Mouse (Mus musculus): ENCODE measurements around the gene Zim1. TPM values are rescaled to one million over a fixed set of nuclear protein-coding genes. Genes with fewer than 3 reads are reported as not detected.

Zim1 gene
- polyA plus RNA-seq, 1 experiment from 2014 or later, result 2.9 TPM

- DNase-seq (ENCODE audit: low spot score), result peak; percentile 94
- Histone ChIP-seq H3K27me3 (ENCODE audit: control insufficient read depth, insufficient read depth, low read length) (no peaks in the 10 kb centered on the region), H3K4me1 (ENCODE audit: control insufficient read depth, insufficient read depth, low read length) (no peaks in the 10 kb centered on the region), H3K4me2 (ENCODE audit: low read depth, low read length) (peak overlapping the region; percentile 56), H3K27ac (replicated peaks; ENCODE audit: low read depth, low read length) (peak overlapping the region; percentile 82), H3K9ac (replicated peaks; ENCODE audit: low read length) (peak overlapping the region; percentile 66), H3K9me3 (replicated peaks; ENCODE audit: control insufficient read depth, low read length) (peaks cover 8% of the 10 kb centered on the region), H3K36me3 (replicated peaks; ENCODE audit: control insufficient read depth, insufficient read depth, low read depth, low read length) (no peaks in the 10 kb centered on the region), H3K4me3 (ENCODE audit: low read depth, low read length) (peak overlapping the region; percentile 46)
- peak; percentile 44 for ATAC-seq (replicated peaks; ENCODE audit: insufficient number of reproducible peaks, low FRiP score, low TSS enrichment, low read depth)
- 53% methylated on average over 37 of the region's 37 CpGs for WGBS
Measured at GRCm38 (mm10) chr7:6729061-6729817, 33.0 kb upstream of the Zim1 start.

- H3K9me3 ChIP-seq (replicated peaks; ENCODE audit: control insufficient read depth, low read length), result peaks cover 8% of the 10 kb centered on the region
- H3K4me2 ChIP-seq (ENCODE audit: low read depth, low read length), result peak overlapping the region; percentile 37
- no peak overlapping the region for H3K27ac ChIP-seq (replicated peaks; ENCODE audit: low read depth, low read length)
- peak overlapping the region; percentile 46 for H3K4me3 ChIP-seq (ENCODE audit: low read depth, low read length)
- ATAC-seq (replicated peaks; ENCODE audit: insufficient number of reproducible peaks, low FRiP score, low TSS enrichment, low read depth) (peak; percentile 85), DNase-seq (ENCODE audit: low spot score) (peak; percentile 92)
- no peaks in the 10 kb centered on the region for H3K27me3 ChIP-seq (ENCODE audit: control insufficient read depth, insufficient read depth, low read length)
- H3K4me1 ChIP-seq (ENCODE audit: control insufficient read depth, insufficient read depth, low read length), result no peaks in the 10 kb centered on the region
- no peaks in the 10 kb centered on the region for H3K36me3 ChIP-seq (replicated peaks; ENCODE audit: control insufficient read depth, insufficient read depth, low read depth, low read length)
- WGBS, result 50% methylated on average over 19 of the region's 19 CpGs
- no peak overlapping the region for H3K9ac ChIP-seq (replicated peaks; ENCODE audit: low read length)
Measured at GRCm38 (mm10) chr7:6728263-6728931, 32.1 kb upstream of the Zim1 start.

GRCm38 (mm10) chr7:6727351-6728121 lies 31.3 kb upstream of the Zim1 start:
- peaks cover 8% of the 10 kb centered on the region for H3K9me3 ChIP-seq (replicated peaks; ENCODE audit: control insufficient read depth, low read length)
- H3K27ac ChIP-seq (replicated peaks; ENCODE audit: low read depth, low read length), result no peak overlapping the region; the same call in 1 of the 2 replicates
- no peaks in the 10 kb centered on the region for H3K36me3 ChIP-seq (replicated peaks; ENCODE audit: control insufficient read depth, insufficient read depth, low read depth, low read length)
- WGBS, result 53% methylated on average over 19 of the region's 19 CpGs
- H3K4me1 ChIP-seq (ENCODE audit: control insufficient read depth, insufficient read depth, low read length), result no peaks in the 10 kb centered on the region
- H3K4me3 ChIP-seq (ENCODE audit: low read depth, low read length), result peak overlapping the region; percentile 46
- peak; percentile 73 for DNase-seq (ENCODE audit: low spot score)
- ATAC-seq (replicated peaks; ENCODE audit: insufficient number of reproducible peaks, low FRiP score, low TSS enrichment, low read depth), result peak; percentile 39
- H3K9ac ChIP-seq (replicated peaks; ENCODE audit: low read length), result no peak overlapping the region
- H3K27me3 ChIP-seq (ENCODE audit: control insufficient read depth, insufficient read depth, low read length), result no peaks in the 10 kb centered on the region
- peak overlapping the region; percentile 37; the same call in 1 of the 2 replicates for H3K4me2 ChIP-seq (ENCODE audit: low read depth, low read length)

GRCm38 (mm10) chr7:6709396-6709795 lies 13.1 kb upstream of the Zim1 start:
- WGBS, result 92% methylated on average over 15 of the region's 15 CpGs
- DNase-seq (ENCODE audit: low spot score), result no peak
- Histone ChIP-seq H3K9me3 (replicated peaks; ENCODE audit: control insufficient read depth, low read length) (no peaks in the 10 kb centered on the region), H3K4me2 (ENCODE audit: low read depth, low read length) (no peak overlapping the region), H3K4me3 (ENCODE audit: low read depth, low read length) (no peak overlapping the region), H3K4me1 (ENCODE audit: control insufficient read depth, insufficient read depth, low read length) (no peaks in the 10 kb centered on the region), H3K9ac (replicated peaks; ENCODE audit: low read length) (no peak overlapping the region), H3K36me3 (replicated peaks; ENCODE audit: control insufficient read depth, insufficient read depth, low read depth, low read length) (no peaks in the 10 kb centered on the region; the same call in none of the 2 replicates), H3K27me3 (ENCODE audit: control insufficient read depth, insufficient read depth, low read length) (no peaks in the 10 kb centered on the region), H3K27ac (replicated peaks; ENCODE audit: low read depth, low read length) (no peak overlapping the region)
- no peak for ATAC-seq (replicated peaks; ENCODE audit: insufficient number of reproducible peaks, low FRiP score, low TSS enrichment, low read depth)

- no peak overlapping the region for H3K4me3 ChIP-seq (ENCODE audit: low read depth, low read length)
- no peaks in the 10 kb centered on the region for H3K9me3 ChIP-seq (replicated peaks; ENCODE audit: control insufficient read depth, low read length)
- H3K27ac ChIP-seq (replicated peaks; ENCODE audit: low read depth, low read length), result no peak overlapping the region
- no peak for ATAC-seq (replicated peaks; ENCODE audit: insufficient number of reproducible peaks, low FRiP score, low TSS enrichment, low read depth)
- H3K9ac ChIP-seq (replicated peaks; ENCODE audit: low read length), result no peak overlapping the region
- no peak overlapping the region for H3K4me2 ChIP-seq (ENCODE audit: low read depth, low read length)
- DNase-seq (ENCODE audit: low spot score), result no peak
- WGBS, result 88% methylated on average over 17 of the region's 17 CpGs
- no peaks in the 10 kb centered on the region; the same call in none of the 2 replicates for H3K36me3 ChIP-seq (replicated peaks; ENCODE audit: control insufficient read depth, insufficient read depth, low read depth, low read length)
- H3K27me3 ChIP-seq (ENCODE audit: control insufficient read depth, insufficient read depth, low read length), result no peaks in the 10 kb centered on the region
- H3K4me1 ChIP-seq (ENCODE audit: control insufficient read depth, insufficient read depth, low read length), result no peaks in the 10 kb centered on the region
Measured at GRCm38 (mm10) chr7:6708451-6709180, 12.4 kb upstream of the Zim1 start.

GRCm38 (mm10) chr7:6707416-6708015 lies 11.3 kb upstream of the Zim1 start:
- H3K27me3 ChIP-seq (ENCODE audit: control insufficient read depth, insufficient read depth, low read length), result no peaks in the 10 kb centered on the region
- H3K9ac ChIP-seq (replicated peaks; ENCODE audit: low read length), result no peak overlapping the region
- H3K36me3 ChIP-seq (replicated peaks; ENCODE audit: control insufficient read depth, insufficient read depth, low read depth, low read length), result no peaks in the 10 kb centered on the region; the same call in none of the 2 replicates
- no peak overlapping the region for H3K4me2 ChIP-seq (ENCODE audit: low read depth, low read length)
- no peak overlapping the region for H3K27ac ChIP-seq (replicated peaks; ENCODE audit: low read depth, low read length)
- no peak for DNase-seq (ENCODE audit: low spot score)
- no peak for ATAC-seq (replicated peaks; ENCODE audit: insufficient number of reproducible peaks, low FRiP score, low TSS enrichment, low read depth)
- no peaks in the 10 kb centered on the region for H3K4me1 ChIP-seq (ENCODE audit: control insufficient read depth, insufficient read depth, low read length)
- H3K4me3 ChIP-seq (ENCODE audit: low read depth, low read length), result no peak overlapping the region
- 95% methylated on average over 23 of the region's 23 CpGs for WGBS
- no peaks in the 10 kb centered on the region for H3K9me3 ChIP-seq (replicated peaks; ENCODE audit: control insufficient read depth, low read length)

- Histone ChIP-seq H3K9me3 (replicated peaks; ENCODE audit: control insufficient read depth, low read length) (no peaks in the 10 kb centered on the region), H3K4me3 (ENCODE audit: low read depth, low read length) (no peak overlapping the region), H3K27me3 (ENCODE audit: control insufficient read depth, insufficient read depth, low read length) (no peaks in the 10 kb centered on the region), H3K27ac (replicated peaks; ENCODE audit: low read depth, low read length) (no peak overlapping the region), H3K4me1 (ENCODE audit: control insufficient read depth, insufficient read depth, low read length) (no peaks in the 10 kb centered on the region), H3K9ac (replicated peaks; ENCODE audit: low read length) (no peak overlapping the region), H3K4me2 (ENCODE audit: low read depth, low read length) (no peak overlapping the region), H3K36me3 (replicated peaks; ENCODE audit: control insufficient read depth, insufficient read depth, low read depth, low read length) (no peaks in the 10 kb centered on the region)
- no peak for DNase-seq (ENCODE audit: low spot score)
- WGBS, result 91% methylated on average over 3 of the region's 3 CpGs
- no peak for ATAC-seq (replicated peaks; ENCODE audit: insufficient number of reproducible peaks, low FRiP score, low TSS enrichment, low read depth)
Measured at GRCm38 (mm10) chr7:6699230-6699629, 3.0 kb upstream of the Zim1 start.
